Comparison of ENCODE assay signal across 21 mouse cellular contexts in genomic region chr1:164682426-164682825, GRCm38 (mm10).
DNase-seq lines count a peak whose midpoint lies in the region; ATAC-seq and TF ChIP-seq lines count a peak whose summit lies in the region.
"Had no signal": no experiment of that assay in that cellular context is flagged by ENCODE, and none has a peak within 500 bp of the region (broad histone marks: within the 10 kb centered on the region; RNA-seq: fewer than 3 reads in every experiment).

No protein-coding gene starts in this region.

- no peak for ATAC-seq in neural tube, embryonic 15.5 days (ENCODE audit: low FRiP score)
- ATAC-seq: activated CD4-positive, CD25-positive, alpha-beta regulatory T cell, adult 4 months; forebrain, embryonic 13.5 days; hindbrain, postnatal 0 days; Patski had no signal

- H3K4me2 ChIP-seq in neural tube, embryonic 15.5 days = no peak overlapping the region
- H3K4me2 ChIP-seq: embryonic facial prominence, embryonic 12.5 days; forebrain, embryonic 13.5 days; heart, embryonic 12.5 days; hindbrain, embryonic 13.5 days had no signal

- no peaks in the 10 kb centered on the region for H3K36me3 ChIP-seq in neural tube, embryonic 15.5 days
- H3K36me3 ChIP-seq: embryonic facial prominence, embryonic 12.5 days; heart, embryonic 12.5 days; hindbrain, embryonic 13.5 days had no signal

- H3K4me3 ChIP-seq in layer of hippocampus, adult 2 months = no peak overlapping the region
- no peak overlapping the region for H3K4me3 ChIP-seq in cortical plate, adult 2 months (ENCODE audit: insufficient read depth, low read length)
- H3K4me3 ChIP-seq in neural tube, embryonic 15.5 days (replicated peaks) = no peak overlapping the region
- H3K4me3 ChIP-seq: embryonic facial prominence, embryonic 12.5 days; forebrain, embryonic 13.5 days; heart, embryonic 12.5 days; hindbrain, embryonic 13.5 days had no signal

- H3K27me3 ChIP-seq in neural tube, embryonic 15.5 days (replicated peaks) = no peaks in the 10 kb centered on the region
- H3K27me3 ChIP-seq: CH12.LX; embryonic facial prominence, embryonic 12.5 days; forebrain, embryonic 13.5 days; heart, embryonic 12.5 days; hindbrain, embryonic 13.5 days; Patski had no signal

- no peaks in the 10 kb centered on the region for H3K9me3 ChIP-seq in neural tube, embryonic 15.5 days (replicated peaks)
- H3K9me3 ChIP-seq: embryonic facial prominence, embryonic 12.5 days; forebrain, embryonic 13.5 days; heart, embryonic 12.5 days; hindbrain, embryonic 13.5 days had no signal

- no peak for TF ChIP-seq POLR2A in cortical plate, adult 2 months (IDR thresholded peaks at IDR 0.05; ENCODE audit: extremely low read depth, insufficient read depth, low read length)

- H3K27ac ChIP-seq in layer of hippocampus, adult 2 months = peak overlapping the region; percentile 97
- peak overlapping the region; percentile 61 for H3K27ac ChIP-seq in cortical plate, adult 2 months (ENCODE audit: insufficient read depth, low read length)
- no peak overlapping the region for H3K27ac ChIP-seq in neural tube, embryonic 15.5 days (replicated peaks)
- H3K27ac ChIP-seq: embryonic facial prominence, embryonic 12.5 days; forebrain, embryonic 13.5 days; hindbrain, embryonic 13.5 days; hindbrain, postnatal 0 days had no signal

- no peak overlapping the region for H3K9ac ChIP-seq in neural tube, embryonic 15.5 days (replicated peaks)
- H3K9ac ChIP-seq: embryonic facial prominence, embryonic 12.5 days; forebrain, embryonic 13.5 days; heart, embryonic 12.5 days; hindbrain, embryonic 13.5 days had no signal

- peaks cover 15% of the 10 kb centered on the region for H3K4me1 ChIP-seq in cortical plate, adult 2 months (ENCODE audit: control insufficient read depth, insufficient read depth, low read length)
- no peaks in the 10 kb centered on the region for H3K4me1 ChIP-seq in neural tube, embryonic 15.5 days
- H3K4me1 ChIP-seq: embryonic facial prominence, embryonic 12.5 days; forebrain, embryonic 13.5 days; hindbrain, embryonic 13.5 days had no signal

- peak; percentile 87 for DNase-seq in heart, adult 11 months
- DNase-seq in heart, adult 9 months (ENCODE audit: low spot score in 2 of 2) = no peak
- no peak for DNase-seq in layer of hippocampus, adult 2 months (ENCODE audit: low spot score in 2 of 2)
- DNase-seq in layer of hippocampus, adult 8-10 months (ENCODE audit: low spot score in 2 of 2) = no peak
- DNase-seq in adipocyte (ENCODE audit: low spot score) = peak; percentile 17
- no peak for DNase-seq in right cerebral cortex, postnatal 14 days
- DNase-seq: adrenal gland, adult 2 months; adrenal gland, postnatal 25 days; cerebellum, adult 2 months; cerebellum, postnatal 10 days; kidney, adult 11 months had no signal

- whole genome bisulfite sequencing in neural tube, embryonic 15.5 days = 91% methylated on average over 6 of the region's 6 CpGs

- no peak for TF ChIP-seq CTCF in layer of hippocampus, adult 2 months (conservative IDR thresholded peaks at IDR 0.05)
- TF ChIP-seq CTCF in cortical plate, adult 2 months (IDR thresholded peaks at IDR 0.05; ENCODE audit: extremely low read depth, insufficient read depth, low read length) = no peak

Comparison
In these comparisons a context has a peak if more than half of its experiments do, and no peak if none do; other contexts are left out.
1. DNase-seq: peak in heart, adult 11 months (single experiment) and adipocyte (single experiment); none in heart, adult 9 months (0 of 2), layer of hippocampus, adult 2 months (0 of 2), layer of hippocampus, adult 8-10 months (0 of 2) and right cerebral cortex, postnatal 14 days (single experiment).